Mouse (Mus musculus) brain, embryonic 14.5 days (tissue): ENCODE results near the gene Cobl.

Experiments used
- CTCF ChIP-seq: fragments of 200-500 bp; IDR thresholded peaks from 2 replicates; pipeline ENCODE4 v1.5.1; 2012; ENCODE audit warnings: inconsistent platforms, mild to moderate bottlenecking, moderate library complexity, borderline replicate concordance; ENCODE audit not compliant: insufficient read depth, insufficient read length; ENCODE audit errors: extremely low read depth
- POLR2A ChIP-seq: fragments of 200-500 bp; IDR thresholded peaks from 2 replicates; pipeline ENCODE4 v1.6.1; 2012; ENCODE audit warnings: mild to moderate bottlenecking, inconsistent platforms, borderline replicate concordance; ENCODE audit not compliant: poor library complexity, insufficient read depth, insufficient read length, severe bottlenecking; ENCODE audit errors: extremely low read depth

GRCm38 (mm10) chr11:12384826-12385225 is 79.9 kb downstream of the Cobl start:
- TF ChIP-seq POLR2A: no peak
- TF ChIP-seq CTCF: no peak
